Mouse (Mus musculus): Measurements from ENCODE around the gene Cdk4. TPM values are rescaled to one million over a fixed set of nuclear protein-coding genes. Genes with fewer than 3 reads are reported as not detected.

Gene Cdk4
- polyA plus RNA-seq (2012; fragmentation: generic; extraction: Trizol): 100 to 1,000 TPM; 769 to 844 TPM

GRCm38 (mm10) chr10:127063239-127063872 lies at the start of gene Cdk4:
Cdk4 (plus strand) TSS chr10:127063534.

DNA sequence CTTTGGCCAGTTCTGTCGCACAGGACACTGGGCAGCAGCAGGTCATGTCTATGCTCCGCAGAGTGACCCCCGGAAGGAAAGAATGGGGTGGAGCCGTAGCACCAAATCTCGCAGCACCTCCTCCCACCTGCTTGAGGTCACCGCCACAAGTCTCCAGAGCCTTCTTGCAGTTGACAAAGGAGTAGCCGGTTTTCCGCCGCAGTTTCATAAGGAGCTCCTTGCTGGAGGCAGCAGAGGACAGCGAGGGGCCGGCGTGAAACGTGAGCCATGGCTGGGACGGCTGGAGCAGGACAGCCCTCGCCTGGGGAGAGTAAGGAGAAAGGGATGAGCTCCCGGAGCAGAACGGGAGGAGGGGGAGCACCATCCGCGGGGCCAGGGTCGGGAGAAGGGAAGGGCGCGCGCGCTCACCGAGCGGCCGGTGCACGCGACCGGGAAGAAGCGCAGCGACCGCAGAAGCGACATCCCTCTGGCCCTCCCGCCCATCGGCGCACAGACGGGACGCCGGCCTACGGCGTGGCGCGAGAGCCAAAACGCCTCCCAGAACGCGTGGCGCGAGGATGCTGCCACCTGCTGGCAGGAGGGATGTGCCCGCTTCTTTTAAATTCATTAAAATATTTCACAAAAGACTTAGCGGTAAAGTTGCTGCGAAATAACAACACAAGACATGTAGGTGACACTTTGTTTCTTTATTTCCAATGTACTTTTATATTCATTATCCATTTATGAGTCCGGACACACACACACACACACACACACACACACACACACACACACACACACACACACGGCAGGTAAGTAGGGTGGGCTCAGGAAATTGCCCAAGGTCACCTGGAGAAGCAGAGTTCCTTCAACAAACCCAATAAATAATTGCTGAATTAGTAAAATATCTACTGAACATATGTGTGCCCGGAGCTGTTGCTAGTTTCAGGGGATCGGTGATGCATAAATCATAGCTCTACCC lies 32.7 kb upstream of the Cdk4 start, which contains the start of gene Tsfm:
Gene Tsfm (minus strand): TSS at position 505 of the 961 bp plus-strand sequence.

GRCm38 (mm10) chr10:127041274-127041766 lies 22.0 kb upstream of the Cdk4 start, which contains the start of the genes Mettl1 and Eef1akmt3:
Mettl1 (plus strand) TSS chr10:127041414.
Eef1akmt3 (minus strand) TSS chr10:127041513.

GRCm38 (mm10) chr10:127047954-127048353 lies 15.4 kb upstream of the Cdk4 start, which contains the start of gene Cyp27b1:
Cyp27b1 (plus strand) TSS chr10:127048250.

DNA sequence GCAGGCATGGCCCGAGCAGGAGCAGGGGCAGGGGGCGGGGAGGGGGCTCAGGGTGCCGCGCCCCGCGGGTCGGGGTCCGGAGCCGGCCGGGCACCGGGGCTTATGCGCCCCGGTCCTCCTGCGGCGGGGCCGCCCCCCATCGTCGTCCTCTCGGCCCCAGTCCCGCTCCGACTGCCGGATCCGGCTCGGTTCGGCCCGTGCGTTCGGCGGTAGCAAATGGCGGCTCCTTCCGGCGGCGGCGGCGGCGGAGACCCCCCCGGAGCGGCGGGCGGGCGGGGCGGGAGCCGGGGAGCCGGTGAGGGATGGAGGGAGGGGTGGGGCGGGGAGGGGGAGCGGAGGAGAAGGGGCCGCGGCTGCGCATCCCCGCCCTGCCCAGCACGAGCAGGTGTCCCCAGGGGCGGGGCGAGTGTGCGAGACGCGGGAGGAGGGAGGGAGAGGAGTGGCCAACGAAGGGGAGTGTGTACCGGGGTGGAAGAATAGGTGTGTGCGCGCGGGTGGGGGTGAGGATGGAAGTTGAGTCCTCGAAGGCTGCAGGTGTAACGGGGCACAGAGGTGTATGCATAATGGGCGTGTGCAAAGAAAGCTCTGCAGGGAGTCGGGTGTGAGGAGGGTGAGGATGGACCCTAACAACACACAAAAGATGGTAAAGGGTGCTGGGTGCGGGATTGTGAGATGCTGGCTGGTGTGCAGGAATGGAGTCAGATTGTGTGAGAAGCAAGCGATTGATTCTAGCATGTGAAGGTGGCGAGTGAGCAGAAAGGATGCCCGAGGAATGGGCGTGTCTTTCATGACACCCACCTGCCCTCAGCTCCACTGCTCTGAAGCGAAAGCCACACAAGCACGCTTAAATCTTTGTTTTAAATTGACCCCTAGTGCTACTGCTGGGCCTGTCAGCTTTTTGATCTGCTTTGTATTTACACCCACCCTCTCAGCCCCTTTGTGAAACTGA lies 3.1 kb upstream of the Cdk4 start, which contains the start of gene March9:
Gene March9 (minus strand): TSS at position 217 of the 949 bp plus-strand sequence.

DNA sequence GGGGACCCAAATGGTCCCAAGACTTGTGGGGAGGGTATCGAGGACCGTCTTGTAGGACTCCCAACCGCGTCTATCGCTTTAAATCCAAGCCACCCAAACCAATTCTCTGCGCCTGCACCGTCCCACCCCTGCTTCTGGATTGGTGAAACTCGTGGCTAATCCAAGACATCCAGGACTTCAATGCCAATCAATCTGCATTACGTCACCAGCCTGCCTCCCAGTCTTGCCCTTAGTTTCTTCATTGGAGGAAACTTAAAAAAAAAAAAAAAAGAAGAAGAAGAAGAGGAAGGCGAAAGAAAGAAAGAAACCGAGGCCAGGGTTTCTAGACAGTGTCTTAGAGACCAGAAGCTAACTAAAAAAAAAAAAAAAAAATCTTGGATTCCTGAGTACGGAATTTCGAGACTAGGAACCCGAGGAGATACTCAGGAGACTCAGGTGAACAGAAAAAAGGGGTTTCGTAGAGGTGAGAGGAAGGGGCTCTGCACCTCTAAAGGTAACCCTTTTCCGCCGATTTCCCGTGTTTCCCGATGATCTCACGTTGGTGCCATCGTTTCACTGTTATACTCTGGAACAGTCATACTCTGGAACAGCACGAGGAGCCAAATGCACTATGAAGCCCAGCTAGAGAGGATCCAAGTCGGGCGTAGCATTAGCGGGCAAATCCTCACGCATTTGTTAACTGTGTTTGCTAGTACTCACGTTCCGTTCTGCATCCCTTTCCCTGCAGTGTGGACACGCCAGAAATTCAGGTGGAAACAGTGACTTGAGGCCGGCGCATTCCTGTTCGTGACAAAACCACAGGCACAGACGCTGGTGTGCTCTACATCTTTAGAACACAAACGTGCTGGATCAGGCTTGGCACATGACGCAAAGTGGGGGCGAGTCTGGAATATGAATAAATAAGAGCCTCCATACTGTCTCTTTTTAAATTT lies 7.1 kb downstream of the Cdk4 start, which contains the start of gene Tspan31:
Gene Tspan31 (minus strand): TSS at position 75 of the 932 bp plus-strand sequence.

GRCm38 (mm10) chr10:127075080-127075479 lies 11.7 kb downstream of the Cdk4 start, which contains the start of gene Agap2:
Agap2 (plus strand) TSS chr10:127075284.

Other genes starting within 250 kb of the Cdk4 start
- gene Atp23, start 162.2 kb upstream of the Cdk4 start, polyA plus RNA-seq (2012; fragmentation: generic; extraction: Trizol): 10 to 100 TPM; 13.2 to 19.2 TPM
- gene Ctdsp2, start 84.8 kb upstream of the Cdk4 start, polyA plus RNA-seq (2012; fragmentation: generic; extraction: Trizol): 100 to 1,000 TPM in 1 of 2 experiments, 10 to 100 TPM in 1; 55.9 to 178 TPM
- 1 to 10 TPM in 1 of 2 experiments, under 1 TPM in 1; 0.08 to 1.8 TPM for gene Avil, start 62.8 kb upstream of the Cdk4 start, polyA plus RNA-seq (2012; fragmentation: generic; extraction: Trizol)
- 10 to 100 TPM; 33.2 to 45.3 TPM for gene Tsfm, start 32.7 kb upstream of the Cdk4 start, polyA plus RNA-seq (2012; fragmentation: generic; extraction: Trizol)
- gene Mettl1, start 22.1 kb upstream of the Cdk4 start, polyA plus RNA-seq (2012; fragmentation: generic; extraction: Trizol): 10 to 100 TPM; 11.5 to 42.6 TPM
- under 1 TPM; 0.05 to 0.14 TPM for gene Eef1akmt3, start 22.0 kb upstream of the Cdk4 start, polyA plus RNA-seq (2012; fragmentation: generic; extraction: Trizol)
- gene Cyp27b1, start 15.3 kb upstream of the Cdk4 start, polyA plus RNA-seq (2012; fragmentation: generic; extraction: Trizol): 1 to 10 TPM in 1 of 2 experiments, under 1 TPM in 1; 0.06 to 1.1 TPM
- 10 to 100 TPM; 11.7 to 15.1 TPM for gene March9, start 3.4 kb upstream of the Cdk4 start, polyA plus RNA-seq (2012; fragmentation: generic; extraction: Trizol)
- gene Tspan31, start 6.7 kb downstream of the Cdk4 start, polyA plus RNA-seq (2012; fragmentation: generic; extraction: Trizol): 100 to 1,000 TPM in 1 of 2 experiments, 10 to 100 TPM in 1; 74.9 to 185 TPM
- gene Agap2, start 11.8 kb downstream of the Cdk4 start, polyA plus RNA-seq (2012; fragmentation: generic; extraction: Trizol): 10 to 100 TPM in 1 of 2 experiments, under 1 TPM in 1; 0.85 to 10.7 TPM
- gene Os9, start 57.6 kb downstream of the Cdk4 start, polyA plus RNA-seq (2012; fragmentation: generic; extraction: Trizol): 100 to 1,000 TPM in 1 of 2 experiments, 10 to 100 TPM in 1; 27.4 to 134 TPM
- 10 to 100 TPM in 1 of 2 experiments, 1 to 10 TPM in 1; 4.1 to 18.6 TPM for gene B4galnt1, start 101.7 kb downstream of the Cdk4 start, polyA plus RNA-seq (2012; fragmentation: generic; extraction: Trizol)
- under 1 TPM; 0.14 to 0.66 TPM for gene Slc26a10, start 117.1 kb downstream of the Cdk4 start, polyA plus RNA-seq (2012; fragmentation: generic; extraction: Trizol)
- 100 to 1,000 TPM in 1 of 2 experiments, 10 to 100 TPM in 1; 23.6 to 137 TPM for gene Arhgef25, start 126.5 kb downstream of the Cdk4 start, polyA plus RNA-seq (2012; fragmentation: generic; extraction: Trizol)
- gene Dtx3, start 132.2 kb downstream of the Cdk4 start, polyA plus RNA-seq (2012; fragmentation: generic; extraction: Trizol): 10 to 100 TPM; 26.0 to 79.0 TPM
- gene Pip4k2c, start 148.1 kb downstream of the Cdk4 start, polyA plus RNA-seq (2012; fragmentation: generic; extraction: Trizol): 10 to 100 TPM in 1 of 2 experiments, 1 to 10 TPM in 1; 9.1 to 33.4 TPM
- under 1 TPM; 0.02 to 0.37 TPM for gene Kif5a, start 199.8 kb downstream of the Cdk4 start, polyA plus RNA-seq (2012; fragmentation: generic; extraction: Trizol)
- gene Dctn2, start 202.8 kb downstream of the Cdk4 start, polyA plus RNA-seq (2012; fragmentation: generic; extraction: Trizol): 100 to 1,000 TPM; 146 to 282 TPM
- gene Mbd6, start 225.5 kb downstream of the Cdk4 start, polyA plus RNA-seq (2012; fragmentation: generic; extraction: Trizol): 10 to 100 TPM in 1 of 2 experiments, 1 to 10 TPM in 1; 7.6 to 30.7 TPM
- 100 to 1,000 TPM in 1 of 2 experiments, 10 to 100 TPM in 1; 60.5 to 213 TPM for gene Mars, start 248.3 kb downstream of the Cdk4 start, polyA plus RNA-seq (2012; fragmentation: generic; extraction: Trizol)